Mouse (Mus musculus) MEL (cell line): ENCODE data around the gene Smyd3.

Experiments used
- BHLHE40 ChIP-seq: IDR thresholded peaks from 2 replicates; pipeline ENCODE4 v1.6.1; 2012; ENCODE audit warnings: low read depth, mild to moderate bottlenecking, inconsistent platforms, low read length, improper control_type of control experiment, borderline replicate concordance
- CHD1 ChIP-seq: IDR thresholded peaks from 2 replicates; pipeline ENCODE4 v1.6.1; 2012; ENCODE audit warnings: low read depth, mild to moderate bottlenecking, inconsistent platforms, low read length, improper control_type of control experiment
- CTCF ChIP-seq, 3 experiments: IDR thresholded peaks in 2 of 3; conservative IDR thresholded peaks in 1 of 3; 2 replicates each; pipeline ENCODE4 v1.5.1; 2011 to 2012; ENCODE audit warnings: low read length in 3 of 3, low read depth in 2 of 3, mild to moderate bottlenecking in 2 of 3, improper control_type of control experiment in 1 of 3, inconsistent platforms in 1 of 3, mixed read lengths in 1 of 3, moderate library complexity in 1 of 3; ENCODE audit not compliant: control insufficient read depth in 1 of 3, insufficient read depth in 1 of 3, poor library complexity in 1 of 3, severe bottlenecking in 1 of 3
- E2F4 ChIP-seq: IDR thresholded peaks from 2 replicates; pipeline ENCODE4 v1.6.1; 2011; ENCODE audit warnings: low read depth, low read length, improper control_type of control experiment, borderline replicate concordance
- JUND ChIP-seq: IDR thresholded peaks from 2 replicates; pipeline ENCODE4 v1.6.1; 2011; ENCODE audit warnings: low read depth, mild to moderate bottlenecking, improper control_type of control experiment, low read length
- KAT2A ChIP-seq: conservative IDR thresholded peaks from 2 replicates; pipeline ENCODE4 v1.6.1; 2012; ENCODE audit warnings: low read depth, low read length, improper control_type of control experiment, inconsistent platforms
- MAFK ChIP-seq: IDR thresholded peaks from 2 replicates; pipeline ENCODE4 v1.6.1; 2011; ENCODE audit warnings: low read depth, mild to moderate bottlenecking, low read length, improper control_type of control experiment, borderline replicate concordance
- MYC ChIP-seq: IDR thresholded peaks from 2 replicates; pipeline ENCODE4 v1.6.1; 2011; ENCODE audit warnings: low read depth, mild to moderate bottlenecking, low read length, improper control_type of control experiment, moderate library complexity
- NRF1 ChIP-seq: IDR thresholded peaks from 2 replicates; pipeline ENCODE4 v1.6.1; 2014; ENCODE audit warnings: low read depth, mild to moderate bottlenecking, inconsistent platforms, low read length, improper control_type of control experiment, moderate library complexity; ENCODE audit not compliant: poor library complexity, insufficient read depth, severe bottlenecking
- POLR2A ChIP-seq, 2 experiments: IDR thresholded peaks; 2 replicates each; pipeline ENCODE4 v1.6.1; 2011 to 2012; ENCODE audit warnings: low read length in 2 of 2, mild to moderate bottlenecking in 2 of 2, control low read depth in 1 of 2, improper control_type of control experiment in 1 of 2, low read depth in 1 of 2, moderate library complexity in 1 of 2; ENCODE audit not compliant: control insufficient read depth in 1 of 2, insufficient read depth in 1 of 2, poor library complexity in 1 of 2
- POLR2AphosphoS5 ChIP-seq: IDR thresholded peaks from 2 replicates; pipeline ENCODE4 v1.6.1; 2012; ENCODE audit warnings: low read depth, borderline replicate concordance, mild to moderate bottlenecking, inconsistent platforms, low read length, moderate library complexity, mixed read lengths
- SIN3A ChIP-seq: IDR thresholded peaks from 2 replicates; pipeline ENCODE4 v1.6.1; 2012; ENCODE audit warnings: low read length, improper control_type of control experiment, inconsistent platforms
- TCF12 ChIP-seq: IDR thresholded peaks from 2 replicates; pipeline ENCODE4 v1.6.1; 2014; ENCODE audit warnings: low read depth, mild to moderate bottlenecking, inconsistent platforms, low read length, improper control_type of control experiment, moderate library complexity

DNA sequence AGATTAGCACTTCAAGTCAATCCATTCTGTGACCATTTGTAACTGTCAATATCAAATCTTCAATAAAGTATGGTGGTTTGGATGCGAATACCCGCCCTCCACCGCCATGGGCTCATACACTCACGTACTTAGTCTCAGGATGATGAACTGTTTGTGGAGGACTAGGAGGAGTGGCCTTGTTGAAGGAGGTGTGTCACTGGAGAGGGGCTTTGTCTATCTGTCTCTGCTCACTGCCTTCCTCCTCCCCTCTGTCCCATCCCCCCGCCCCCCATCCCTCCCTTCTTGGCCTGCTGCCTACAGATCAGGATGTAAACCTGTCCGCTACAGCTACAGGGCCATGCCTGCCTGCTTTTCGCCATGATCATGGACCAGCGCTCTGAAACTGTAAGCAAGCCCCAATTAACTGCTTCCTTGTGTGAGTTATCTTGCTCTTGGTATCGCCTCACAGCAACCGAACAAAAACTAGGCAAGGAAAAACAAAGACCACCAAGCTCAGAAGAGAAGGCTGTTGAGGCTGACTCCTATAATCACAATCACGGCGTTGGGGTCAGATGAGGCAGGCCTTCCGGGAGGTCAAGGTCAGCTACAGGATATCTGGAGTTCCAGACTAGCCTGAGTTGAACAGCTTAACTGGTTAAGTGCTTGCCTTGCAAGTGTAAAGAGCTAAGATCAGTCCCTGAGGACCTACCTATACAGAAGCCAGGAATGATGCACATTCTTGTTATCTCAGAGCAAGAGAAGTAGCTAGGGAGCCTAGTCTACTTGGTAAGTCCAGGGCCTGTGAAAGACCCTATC, 7.1 kb downstream of the Smyd3 start:
- TF ChIP-seq KAT2A = no peak
- no peak for TF ChIP-seq MAFK
- TF ChIP-seq MYC = no peak
- TF ChIP-seq CTCF (IDR thresholded peaks at IDR 0.05 in 2 of 3, conservative IDR thresholded peaks at IDR 0.05 in 1 of 3; ENCODE audit: control insufficient read depth in 1 of 3, insufficient read depth in 1 of 3, low read depth in 2 of 3, low read length in 3 of 3, poor library complexity in 1 of 3, severe bottlenecking in 1 of 3) = no peak
- TF ChIP-seq POLR2A (IDR thresholded peaks at IDR 0.05; ENCODE audit: control insufficient read depth in 1 of 2, insufficient read depth in 1 of 2, low read depth in 1 of 2, low read length in 2 of 2, poor library complexity in 1 of 2) = no peak
- no peak for TF ChIP-seq JUND
- no peak for TF ChIP-seq TCF12
- no peak for TF ChIP-seq CHD1
- TF ChIP-seq NRF1 = no peak
- no peak for TF ChIP-seq E2F4
- TF ChIP-seq POLR2AphosphoS5 = no peak
- TF ChIP-seq SIN3A = no peak
- TF ChIP-seq BHLHE40 = no peak
